Comparison of ENCODE assay signal across 8 mouse cellular contexts in the genomic region with DNA sequence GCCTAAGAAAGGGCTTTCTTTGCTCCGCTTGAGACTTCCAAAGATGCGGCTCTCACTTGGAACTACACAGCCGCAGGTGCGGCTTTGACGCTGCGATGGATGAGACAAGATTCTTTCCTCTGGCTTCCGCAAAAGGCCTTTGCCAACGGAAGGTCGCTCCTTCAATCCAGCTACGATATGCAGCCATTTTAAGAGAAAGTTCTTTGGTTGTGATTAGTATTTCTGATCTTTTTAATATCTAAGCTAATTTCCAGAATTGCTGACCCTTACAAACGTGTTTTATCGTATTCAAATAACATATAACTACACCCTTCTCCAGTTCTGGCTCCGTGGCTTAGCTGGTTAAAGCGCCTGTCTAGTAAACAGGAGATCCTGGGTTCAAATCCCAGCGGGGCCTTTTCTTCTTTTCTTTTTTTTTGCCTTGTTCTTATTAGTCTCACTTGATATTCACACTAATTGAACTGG. TPM values are rescaled to one million over a fixed set of nuclear protein-coding genes. Genes with fewer than 3 reads are reported as not detected.
DNase-seq lines count a peak whose midpoint lies in the region; ATAC-seq and TF ChIP-seq lines count a peak whose summit lies in the region.

No protein-coding gene starts in this region.

- no peaks in the 10 kb centered on the region for H3K27me3 ChIP-seq in heart, embryonic 11.5 days (ENCODE audit: control insufficient read depth, insufficient read depth, low read length)
- no peaks in the 10 kb centered on the region for H3K27me3 ChIP-seq in liver, embryonic 14.5 days (ENCODE audit: control insufficient read depth, insufficient read depth, low read length)

- peak; percentile 81 for DNase-seq in A20 (ENCODE audit: low read depth, low spot score)
- DNase-seq in Muller cell, postnatal 12 days (ENCODE audit: inconsistent ontology term), result peak; percentile 75
- DNase-seq in kidney, postnatal 36 days, result peak; percentile 20 to 33
- peak; percentile 48 to 66 (median 52) for DNase-seq in liver, embryonic 14.5 days (ENCODE audit: low read depth in 3 of 3, low spot score in 3 of 3)
- DNase-seq in right cerebral cortex, adult 18-20 months, result peak; percentile 70

- no peak for TF ChIP-seq CTCF in liver, embryonic 14.5 days (IDR thresholded peaks at IDR 0.05; ENCODE audit: low read depth)

- 0% methylated on average over 15 of the region's 15 CpGs for WGBS in heart, embryonic 11.5 days (ENCODE audit: insufficient replicate concordance)
- under 1% methylated on average over 15 of the region's 15 CpGs for WGBS in liver, embryonic 14.5 days (ENCODE audit: insufficient replicate concordance)

- no peaks in the 10 kb centered on the region for H3K36me3 ChIP-seq in heart, embryonic 11.5 days (ENCODE audit: control insufficient read depth, insufficient read depth, low read length)
- H3K36me3 ChIP-seq in liver, embryonic 14.5 days (replicated peaks; ENCODE audit: control insufficient read depth, insufficient read depth, low read depth), result no peaks in the 10 kb centered on the region

- peak overlapping the region; percentile 69 for H3K4me2 ChIP-seq in heart, embryonic 11.5 days
- H3K4me2 ChIP-seq in liver, embryonic 14.5 days (ENCODE audit: low read depth), result peak overlapping the region; percentile 77

- 0 out of 2 replicates have a peak, but pooled peaks have one; percentile 19 for ATAC-seq in common myeloid progenitor, adult 5-6 weeks (replicated peaks; ENCODE audit: low read depth, poor library complexity, severe bottlenecking)
- ATAC-seq in heart, embryonic 11.5 days (replicated peaks; ENCODE audit: insufficient number of reproducible peaks, low FRiP score, low TSS enrichment), result no peak
- ATAC-seq in liver, embryonic 14.5 days (ENCODE audit: insufficient read depth), result peak; percentile 68; the same call in 1 of the 2 replicates
- no peak; the same call in 1 of the 2 replicates for ATAC-seq in megakaryocyte-erythroid progenitor cell, adult 5-6 weeks (replicated peaks; ENCODE audit: low FRiP score, low TSS enrichment, poor library complexity, severe bottlenecking)

- H3K27ac ChIP-seq in heart, embryonic 11.5 days (ENCODE audit: low read depth, low read length), result no peak overlapping the region
- H3K27ac ChIP-seq in liver, embryonic 14.5 days, result no peak overlapping the region

- H3K9ac ChIP-seq in heart, embryonic 11.5 days (ENCODE audit: low read depth, low read length), result peak overlapping the region; percentile 68
- peak overlapping the region; percentile 68 for H3K9ac ChIP-seq in liver, embryonic 14.5 days (replicated peaks)

- no peaks in the 10 kb centered on the region for H3K9me3 ChIP-seq in heart, embryonic 11.5 days (replicated peaks; ENCODE audit: control insufficient read depth, low read length)
- no peaks in the 10 kb centered on the region for H3K9me3 ChIP-seq in liver, embryonic 14.5 days (ENCODE audit: control insufficient read depth, low read length)

- H3K4me1 ChIP-seq in heart, embryonic 11.5 days (ENCODE audit: control insufficient read depth, insufficient read depth, low read length), result peaks cover 8% of the 10 kb centered on the region; the same call in 1 of the 2 replicates
- peaks cover 0 to 5% of the 10 kb centered on the region in 2 experiments; a peak in 2 of 4 replicates for H3K4me1 ChIP-seq in liver, embryonic 14.5 days (replicated peaks; ENCODE audit: control insufficient read depth in 2 of 2, insufficient read depth in 2 of 2, low read length in 1 of 2)

- no peak for TF ChIP-seq EP300 in liver, embryonic 14.5 days (IDR thresholded peaks at IDR 0.05; ENCODE audit: low read depth)

- H3K4me3 ChIP-seq in heart, embryonic 11.5 days (ENCODE audit: low read depth, low read length), result peak overlapping the region; percentile 61
- peak overlapping the region; percentile 68 to 95 for H3K4me3 ChIP-seq in liver, embryonic 14.5 days (ENCODE audit: insufficient read depth in 1 of 2, low read depth in 2 of 2, low read length in 2 of 2)

RNA-seq across cellular contexts. Expression of a gene that starts 22.2 kb away (rescaled TPM):
- 234 and 268 TPM in 2 replicates for total RNA-seq in common myeloid progenitor, adult 5-6 weeks (2017)
- 10.3 and 12.3 TPM in 2 replicates for polyA plus RNA-seq in heart, embryonic 11.5 days (2014; fragmentation: Nextera tagmentation; extraction: Ambion mirVana)
- 3.4 and 9.6 TPM in 2 replicates for polyA plus RNA-seq in liver, embryonic 14.5 days (2012; rRNA removed)
- polyA plus RNA-seq in liver, embryonic 14.5 days (2014; fragmentation: Nextera tagmentation; extraction: Ambion mirVana), result 18.0 and 22.9 TPM in 2 replicates
- total RNA-seq in megakaryocyte-erythroid progenitor cell, adult 5-6 weeks (2014; fragmentation: Nextera tagmentation), result 372 and 874 TPM in 2 replicates
- 126 and 201 TPM in 2 replicates for total RNA-seq in megakaryocyte-erythroid progenitor cell, adult 5-6 weeks (2017)

RNA-seq across cellular contexts. Expression of a gene that starts 22.4 kb away (rescaled TPM):
- 1,879 and 2,229 TPM in 2 replicates for total RNA-seq in common myeloid progenitor, adult 5-6 weeks (2017)
- polyA plus RNA-seq in heart, embryonic 11.5 days (2014; fragmentation: Nextera tagmentation; extraction: Ambion mirVana), result 2,147 and 2,559 TPM in 2 replicates
- 88.3 and 95.9 TPM in 2 replicates for polyA plus RNA-seq in liver, embryonic 14.5 days (2012; rRNA removed)
- polyA plus RNA-seq in liver, embryonic 14.5 days (2014; fragmentation: Nextera tagmentation; extraction: Ambion mirVana), result 6,830 and 6,963 TPM in 2 replicates
- 177 TPM in 2 replicates for total RNA-seq in megakaryocyte-erythroid progenitor cell, adult 5-6 weeks (2014; fragmentation: Nextera tagmentation)
- 4,662 and 4,902 TPM in 2 replicates for total RNA-seq in megakaryocyte-erythroid progenitor cell, adult 5-6 weeks (2017)

RNA-seq across cellular contexts. Expression of a gene that starts 23.7 kb away (rescaled TPM):
- total RNA-seq in common myeloid progenitor, adult 5-6 weeks (2017), result 2,940 and 3,195 TPM in 2 replicates
- polyA plus RNA-seq in heart, embryonic 11.5 days (2014; fragmentation: Nextera tagmentation; extraction: Ambion mirVana), result 7.1 and 10.5 TPM in 2 replicates
- polyA plus RNA-seq in liver, embryonic 14.5 days (2012; rRNA removed), result 37.4 and 50.3 TPM in 2 replicates
- polyA plus RNA-seq in liver, embryonic 14.5 days (2014; fragmentation: Nextera tagmentation; extraction: Ambion mirVana), result 33.6 and 35.5 TPM in 2 replicates
- total RNA-seq in megakaryocyte-erythroid progenitor cell, adult 5-6 weeks (2014; fragmentation: Nextera tagmentation), result 49.1 and 171 TPM in 2 replicates
- total RNA-seq in megakaryocyte-erythroid progenitor cell, adult 5-6 weeks (2017), result 1,378 and 1,797 TPM in 2 replicates

RNA-seq across cellular contexts. Expression of a gene that starts 44.2 kb away (rescaled TPM):
- total RNA-seq in common myeloid progenitor, adult 5-6 weeks (2017), result 3,201 and 5,019 TPM in 2 replicates
- not detected in 2 replicates for polyA plus RNA-seq in heart, embryonic 11.5 days (2014; fragmentation: Nextera tagmentation; extraction: Ambion mirVana)
- polyA plus RNA-seq in liver, embryonic 14.5 days (2012; rRNA removed), result not detected in 2 replicates
- not detected in 2 replicates for polyA plus RNA-seq in liver, embryonic 14.5 days (2014; fragmentation: Nextera tagmentation; extraction: Ambion mirVana)
- 256 and 298 TPM in 2 replicates for total RNA-seq in megakaryocyte-erythroid progenitor cell, adult 5-6 weeks (2014; fragmentation: Nextera tagmentation)
- 1,434 and 2,567 TPM in 2 replicates for total RNA-seq in megakaryocyte-erythroid progenitor cell, adult 5-6 weeks (2017)

RNA-seq across cellular contexts. Expression of a gene that starts 45.5 kb away (rescaled TPM):
- total RNA-seq in common myeloid progenitor, adult 5-6 weeks (2017), result 626 and 966 TPM in 2 replicates
- not detected in 2 replicates for polyA plus RNA-seq in heart, embryonic 11.5 days (2014; fragmentation: Nextera tagmentation; extraction: Ambion mirVana)
- 0.24 TPM in 1 of 2 replicates, not detected in the other for polyA plus RNA-seq in liver, embryonic 14.5 days (2012; rRNA removed)
- 3.4 TPM in 1 of 2 replicates, not detected in the other for polyA plus RNA-seq in liver, embryonic 14.5 days (2014; fragmentation: Nextera tagmentation; extraction: Ambion mirVana)
- not detected in 2 replicates for total RNA-seq in megakaryocyte-erythroid progenitor cell, adult 5-6 weeks (2014; fragmentation: Nextera tagmentation)
- not detected in 2 replicates for total RNA-seq in megakaryocyte-erythroid progenitor cell, adult 5-6 weeks (2017)

Comparison
In these comparisons a context has a peak if more than half of its experiments do, and no peak if none do; other contexts are left out.
1. DNase-seq: peak in every context shown above with its lines; median percentile 81 in A20; 75 in Muller cell, postnatal 12 days; 70 in right cerebral cortex, adult 18-20 months; 52 in liver, embryonic 14.5 days; 26 in kidney, postnatal 36 days.
2. ATAC-seq: peak in common myeloid progenitor, adult 5-6 weeks (single experiment) and liver, embryonic 14.5 days (single experiment); none in heart, embryonic 11.5 days (single experiment) and megakaryocyte-erythroid progenitor cell, adult 5-6 weeks (single experiment).